ENCODE assay signal across 21 mouse cellular contexts in genomic region chr2:120863389-120863788, GRCm38 (mm10).
"Had no signal": no experiment of that assay in that cellular context is flagged by ENCODE, and none has a peak within 500 bp of the region (broad histone marks: within the 10 kb centered on the region; RNA-seq: fewer than 3 reads in every experiment).

No protein-coding gene starts in this region.

- DNase-seq: gastrocnemius, adult 2 months; gastrocnemius, postnatal 10 days; gastrocnemius, postnatal 25 days; heart, adult 18-20 months; heart, postnatal 10 days; heart, postnatal 4 days; kidney, adult 18-20 months; kidney, postnatal 14 days; kidney, postnatal 4 days; liver; liver, embryonic 13.5 days had no signal

- H3K4me3 ChIP-seq: gastrocnemius, adult 2 months; heart, embryonic 10.5 days; heart, embryonic 12.5 days; hindbrain, embryonic 10.5 days; hindbrain, embryonic 12.5 days; intestine, embryonic 15.5 days; limb, embryonic 10.5 days; limb, embryonic 12.5 days; liver, embryonic 13.5 days; liver, embryonic 15.5 days had no signal

- H3K27ac ChIP-seq: gastrocnemius, adult 2 months; heart, embryonic 10.5 days; hindbrain, embryonic 10.5 days; hindbrain, embryonic 12.5 days; hindbrain, embryonic 14.5 days; intestine, embryonic 15.5 days; kidney, postnatal 0 days; limb, embryonic 10.5 days; limb, embryonic 12.5 days; liver, embryonic 13.5 days; liver, embryonic 15.5 days had no signal
